Mouse (Mus musculus) left cerebral cortex, adult 18-20 months (tissue): ENCODE measurements around the gene 1700084M14Rik. TPM values are rescaled to one million over a fixed set of nuclear protein-coding genes. Genes with fewer than 3 reads are reported as not detected.
"Not testable (repeated sequence)": the region's sequence is repeated elsewhere in the genome, so short reads cannot be mapped to it uniquely, and the experiment has no call there.

Source experiments
- DNase-seq, 2 experiments: peaks; one replicate each; pipeline ENCODE4 v3.0.0; 2021 to 2022; ENCODE audit warnings: low spot score in 2 of 2, mixed read lengths in 1 of 2
- long read RNA-seq, 2 experiments: library from polyadenylated mRNA; stranded (forward); transcript quantifications; one replicate each; pipeline ENCODE4 v2.0.0; 2021
- total RNA-seq, 2 experiments: library from RNA; stranded (reverse); gene quantifications; 2 replicates each; pipeline ENCODE4 v1.2.3; 2021

The 1700084M14Rik gene
- not detected for total RNA-seq
- long read RNA-seq, experiment 1, result 0 reads
- long read RNA-seq, experiment 2, result 0 reads

- DNase-seq, result not testable (repeated sequence)
Observed at GRCm38 (mm10) chrX:91575811-91576210, at the start of gene 1700084M14Rik. 1700084M14Rik (minus strand) TSS chrX:91575911.

Other genes with a start within 250 kb of the 1700084M14Rik start
- gene Mageb2, start 244.2 kb downstream of the 1700084M14Rik start, total RNA-seq, result not detected
- gene Gm5072, start 183.4 kb downstream of the 1700084M14Rik start, total RNA-seq, result not detected
- not detected for gene Gm8914, start 95.8 kb downstream of the 1700084M14Rik start, total RNA-seq
- not detected for gene Gm14781, start 56.3 kb upstream of the 1700084M14Rik start, total RNA-seq
- gene Mageb5, start 207.1 kb upstream of the 1700084M14Rik start, total RNA-seq, result not detected